Mouse (Mus musculus) heart, adult 8-10 months (tissue): ENCODE measurements around the gene Hs3st3a1. TPM values are rescaled to one million over a fixed set of nuclear protein-coding genes. Genes with fewer than 3 reads are reported as not detected.

ENCODE experiments used
- DNase-seq: peaks from one replicate; pipeline ENCODE4 v3.0.0; 2022; ENCODE audit warnings: low spot score
- total RNA-seq, 4 experiments: library from RNA; stranded (reverse); gene quantifications; 2 replicates each; pipeline ENCODE4 v1.2.4; 2022

Hs3st3a1 gene
- total RNA-seq, 4 experiments from 2014 or later = 0.19 to 0.44 (median 0.29) TPM

- DNase-seq = no peak
These were observed 123.2 kb downstream of the Hs3st3a1 start for GRCm38 (mm10) chr11:64558282-64558681.

GRCm38 (mm10) chr11:64559388-64559787 lies 124.3 kb downstream of the Hs3st3a1 start:
- DNase-seq = peak; percentile 51

GRCm38 (mm10) chr11:64560471-64560870 lies 125.3 kb downstream of the Hs3st3a1 start:
- DNase-seq = no peak

GRCm38 (mm10) chr11:64562771-64563170 lies 127.6 kb downstream of the Hs3st3a1 start:
- no peak for DNase-seq

Other genes with a start within 250 kb of the Hs3st3a1 start
- under 1 TPM in 1 of 4 experiments, not detected in 3; 0.22 TPM for gene F930015N05Rik, start 1.3 kb downstream of the Hs3st3a1 start, total RNA-seq